Mouse (Mus musculus) gastrocnemius, postnatal 36 days (tissue): ENCODE data around the gene Hspa1l. TPM values are rescaled to one million over a fixed set of nuclear protein-coding genes. Genes with fewer than 3 reads are reported as not detected.
"Not testable (repeated sequence)": the region's sequence is repeated elsewhere in the genome, so short reads cannot be mapped to it uniquely, and the experiment has no call there.

Experiments used
- DNase-seq, 2 experiments: peaks; one replicate each; pipeline ENCODE4 v3.0.0; 2022
- intact Hi-C: fragments of 180-260 bp; cut with DNase I; formaldehyde crosslinking; loops from one replicate; pipeline ENCODE4 v1.15.1; 2025
- total RNA-seq, 2 experiments: library from RNA; stranded (reverse); gene quantifications; 2 replicates each; pipeline ENCODE4 v1.2.3; 2021

Gene Hspa1l
- total RNA-seq, 2 experiments from 2014 or later: 18.6 to 23.2 TPM

DNA sequence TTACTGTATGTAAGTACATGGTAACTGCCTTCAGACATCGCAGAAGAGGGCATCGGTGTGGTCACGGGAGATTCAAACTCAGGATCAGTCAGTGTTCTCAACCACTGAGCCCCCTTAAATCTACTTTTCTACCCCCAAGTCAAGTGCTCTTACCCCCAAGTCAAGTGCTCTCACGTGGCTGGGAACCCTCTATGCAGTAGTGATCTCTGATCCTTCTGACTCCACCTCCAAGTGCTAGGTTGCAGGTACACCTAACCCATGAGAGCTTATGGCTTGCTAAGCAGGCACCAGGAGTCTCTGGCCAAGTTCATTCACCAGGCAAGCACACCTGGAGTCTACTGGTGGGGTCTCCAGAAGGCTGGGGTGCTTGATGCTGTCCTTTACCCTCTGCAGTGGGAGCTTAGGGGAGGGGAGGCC lies 22.9 kb upstream of the Hspa1l start:
- DNase-seq: no peak
- intact Hi-C loops: no loop called here

DNA sequence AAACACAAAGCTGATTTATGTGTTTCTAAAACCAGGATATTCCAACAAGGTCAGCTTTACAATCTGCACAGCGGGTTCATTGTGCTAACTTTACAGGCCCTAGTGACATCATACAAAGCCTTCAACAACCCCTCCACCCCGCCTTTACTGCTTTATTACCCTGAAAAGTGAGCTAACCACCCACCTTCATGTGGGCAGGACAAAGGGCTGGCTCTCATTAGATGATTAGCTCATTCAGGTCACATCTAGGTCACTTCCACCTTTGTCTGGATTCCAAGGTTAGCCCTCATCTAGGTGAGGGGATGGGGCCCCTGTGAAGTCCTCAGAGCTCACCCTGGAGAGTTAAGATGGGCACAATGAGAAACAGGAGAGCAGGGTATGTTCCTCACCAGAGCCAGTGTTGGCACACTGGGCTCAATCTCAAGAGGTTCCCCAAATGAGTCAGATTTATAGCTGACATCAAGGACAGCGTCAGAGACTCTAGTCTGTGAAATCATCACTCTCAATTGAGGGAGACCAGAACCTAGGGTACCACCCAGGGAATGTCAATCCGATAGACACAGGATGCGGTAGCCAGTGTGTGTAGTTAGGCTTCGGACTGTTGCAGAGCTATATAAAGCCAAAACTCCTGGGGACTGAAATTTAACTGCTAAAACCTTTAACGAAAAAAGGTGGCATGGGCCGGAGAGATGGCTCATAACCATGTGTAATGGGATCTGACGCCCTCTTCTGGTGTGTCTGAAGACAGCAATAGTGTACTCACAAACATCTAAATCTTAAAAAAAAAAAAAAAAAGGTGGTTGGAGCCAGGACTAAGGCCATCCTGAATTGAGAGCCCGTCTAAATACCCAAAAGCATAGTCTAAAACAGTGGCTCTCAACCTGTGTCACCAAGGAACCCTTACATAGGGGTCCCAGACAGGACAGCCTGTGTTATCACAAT lies 21.7 kb upstream of the Hspa1l start:
- intact Hi-C loops: no loop called here
- no peak for DNase-seq

DNA sequence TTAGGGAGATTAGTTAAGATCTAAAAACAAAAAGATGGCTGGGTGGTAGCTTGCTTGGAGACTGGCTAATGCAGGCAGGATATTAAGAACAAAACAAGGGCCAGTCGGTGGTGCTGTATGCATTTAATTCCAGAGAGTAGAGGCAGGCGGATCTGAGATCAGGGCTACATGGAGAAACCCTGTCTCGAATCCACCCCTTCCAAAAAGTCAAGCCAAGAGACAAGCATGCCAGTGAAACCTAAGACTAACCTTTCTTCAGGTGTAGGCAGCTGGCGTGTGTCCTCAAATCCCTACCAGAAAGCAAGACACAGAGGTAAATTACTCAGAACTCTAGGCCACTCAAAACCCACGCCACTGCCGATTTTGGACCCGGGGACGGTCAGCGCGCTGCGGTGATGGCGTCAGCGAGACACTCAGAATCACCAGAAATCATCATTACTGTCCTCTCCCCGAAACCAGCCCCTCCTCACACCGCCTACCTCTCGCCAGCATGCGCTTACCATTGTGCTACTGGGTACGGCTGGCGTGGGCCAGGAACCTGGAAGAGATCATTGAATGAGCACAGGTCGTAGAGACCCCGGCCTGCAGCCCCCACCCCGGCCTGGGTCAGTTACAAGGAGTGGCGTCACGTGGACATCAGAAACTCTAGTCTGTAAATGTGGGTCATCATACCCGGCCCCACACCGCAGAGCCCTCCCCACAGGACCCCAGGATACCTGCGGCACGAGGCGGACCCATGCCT lies 20.7 kb upstream of the Hspa1l start:
- intact Hi-C loops: loop anchor here (2.0 kb wide), 1 partner anchor 29 kb away; the partner anchor contains the start of gene Lsm2
- DNase-seq: no peak

DNA sequence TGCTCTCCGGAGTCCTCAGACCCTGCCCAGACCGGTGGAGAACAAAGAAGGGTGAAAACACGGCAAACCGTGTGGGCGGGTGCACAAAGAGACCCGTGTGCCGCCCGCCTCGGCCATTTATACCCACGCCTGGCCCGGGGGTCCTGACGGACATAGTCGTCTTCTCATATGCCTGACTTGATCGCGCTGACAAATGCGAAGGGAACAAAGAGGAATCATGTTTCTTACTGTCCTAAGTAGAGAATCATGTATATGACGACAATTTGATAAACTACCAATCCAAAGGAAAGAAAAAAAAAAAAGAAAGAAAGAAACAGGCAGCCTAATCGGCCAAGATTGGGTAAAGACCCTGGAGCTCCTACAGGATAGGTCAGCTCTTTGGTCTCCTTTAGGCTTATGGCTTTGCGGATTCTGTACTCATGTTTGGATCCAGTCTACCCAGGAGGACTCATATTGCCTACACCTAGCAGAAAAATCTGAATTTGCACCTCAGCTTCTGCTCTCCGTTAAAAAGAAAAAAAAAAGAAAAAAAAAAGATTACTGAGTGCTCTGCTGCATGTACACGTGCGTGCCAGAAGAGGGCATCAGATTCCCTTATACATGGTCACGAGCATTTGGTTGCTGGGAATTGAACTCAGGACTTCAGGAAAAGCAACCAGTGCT lies 20.0 kb upstream of the Hspa1l start:
- peak; percentile 70 to 75 for DNase-seq
- intact Hi-C loops: loop anchor here (2.0 kb wide), 1 partner anchor 28 kb away; the partner anchor contains the start of gene Lsm2

DNA sequence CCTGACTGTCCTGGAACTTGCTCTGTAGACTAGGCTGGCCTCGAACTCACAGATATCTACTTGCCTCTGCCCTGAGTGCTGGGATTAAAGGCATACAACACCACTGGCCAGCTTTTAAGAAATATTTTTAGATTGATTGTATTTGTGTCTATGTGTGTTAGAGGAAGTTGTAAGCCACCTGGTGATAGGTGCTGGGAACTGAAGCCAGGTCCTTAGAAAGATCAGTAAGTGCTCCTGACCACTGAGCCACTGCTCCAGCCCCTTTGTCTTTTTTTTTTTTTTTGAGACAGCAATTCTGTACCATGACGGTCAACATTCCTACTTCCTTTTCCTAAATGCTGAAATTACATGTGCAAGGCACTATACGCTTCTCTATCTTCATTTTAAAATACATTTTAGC lies 19.2 kb upstream of the Hspa1l start:
- intact Hi-C loops: loop anchor here (2.0 kb wide), 1 partner anchor 28 kb away; the partner anchor contains the start of gene Lsm2
- no peak for DNase-seq

DNA sequence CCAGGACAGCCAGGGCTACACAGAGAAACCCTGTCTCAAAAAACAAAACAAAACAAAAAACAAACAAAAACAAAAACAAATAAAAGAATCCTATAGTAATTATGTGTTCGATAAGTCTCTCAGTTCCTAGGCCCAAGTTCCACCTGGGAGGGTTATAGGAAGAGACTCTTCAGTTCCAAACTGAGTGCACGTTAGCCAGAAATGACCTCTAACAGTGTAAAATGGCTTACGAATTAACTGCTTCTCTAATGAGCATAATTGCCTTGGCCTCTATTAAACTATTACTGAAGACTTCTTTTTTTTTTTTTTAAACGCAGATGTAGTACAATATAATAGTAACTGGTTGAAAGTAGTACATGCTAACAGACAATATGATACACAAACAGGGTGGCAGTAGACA lies 18.6 kb upstream of the Hspa1l start:
- intact Hi-C loops: loop anchor here (2.0 kb wide), 1 partner anchor 27 kb away; the partner anchor contains the start of gene Lsm2

DNA sequence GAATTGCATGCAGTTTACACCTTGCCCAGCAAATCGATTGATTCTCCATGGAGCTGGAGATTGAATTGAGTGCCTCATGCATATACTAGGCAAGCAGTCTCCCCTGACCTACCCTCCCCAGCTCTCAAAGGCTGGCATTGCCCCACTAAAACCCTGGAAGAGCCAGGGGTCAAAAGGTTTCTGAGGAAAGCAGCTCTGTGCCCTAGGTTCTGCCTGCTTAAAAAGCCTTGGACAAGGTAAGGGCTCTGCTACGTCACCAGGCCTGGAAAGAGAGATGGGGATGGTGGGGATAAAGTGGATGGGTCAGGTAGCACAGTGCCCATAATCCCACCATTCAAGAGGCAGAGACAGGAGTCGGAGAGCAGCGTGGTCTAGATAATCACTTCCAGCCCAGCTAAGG lies 17.7 kb upstream of the Hspa1l start:
- DNase-seq: no peak
- intact Hi-C loops: no loop called here

More for the DNA sequence above, 18.6 kb upstream of the Hspa1l start:
- DNase-seq: no peak

GRCm38 (mm10) chr17:34955884-34956283 lies 16.6 kb upstream of the Hspa1l start:
- no peak for DNase-seq
- intact Hi-C loops: no loop called here

DNA sequence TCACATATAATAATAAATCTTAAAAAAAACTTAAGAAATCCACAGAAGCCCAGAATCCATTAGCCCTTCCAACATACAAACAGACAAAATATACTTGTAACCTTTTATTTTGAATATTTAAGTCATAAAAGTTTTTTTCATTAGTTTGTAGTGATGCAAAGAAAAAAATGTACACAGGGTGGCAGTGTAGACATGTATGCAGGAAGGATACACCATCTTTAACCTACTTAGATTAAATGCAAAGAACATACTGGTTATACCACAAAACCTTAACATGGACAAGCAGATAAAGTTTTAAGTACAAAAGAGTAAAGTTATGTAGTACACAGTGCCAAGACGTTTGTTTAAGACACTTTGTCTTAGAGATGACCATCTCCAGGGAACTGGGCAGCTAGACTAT lies 16.2 kb upstream of the Hspa1l start:
- intact Hi-C loops: no loop called here
- no peak for DNase-seq

GRCm38 (mm10) chr17:34957291-34957690 lies 15.2 kb upstream of the Hspa1l start:
- DNase-seq, intact Hi-C loops: not testable (repeated sequence)

- DNase-seq, intact Hi-C loops: not testable (repeated sequence)
Measured at GRCm38 (mm10) chr17:34957966-34958365, 14.5 kb upstream of the Hspa1l start.

DNA sequence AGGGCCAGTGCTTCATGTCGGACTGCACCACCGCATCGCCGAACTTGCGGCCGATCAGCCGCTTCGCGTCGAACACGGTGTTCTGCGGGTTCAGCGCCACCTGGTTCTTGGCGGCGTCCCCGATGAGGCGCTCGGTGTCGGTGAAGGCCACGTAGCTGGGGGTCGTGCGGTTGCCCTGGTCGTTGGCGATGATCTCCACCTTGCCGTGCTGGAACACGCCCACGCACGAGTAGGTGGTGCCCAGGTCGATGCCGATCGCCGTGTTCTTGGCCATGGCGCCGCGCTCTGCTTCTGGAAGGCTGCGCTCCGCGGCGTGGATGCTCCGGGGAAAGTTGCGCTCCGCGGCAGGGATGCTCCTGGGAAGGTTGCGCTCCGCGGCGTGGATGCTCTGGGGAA lies 13.8 kb upstream of the Hspa1l start:
- intact Hi-C loops: not testable (repeated sequence)

GRCm38 (mm10) chr17:34959130-34959778 lies 13.2 kb upstream of the Hspa1l start, which contains the start of gene Hspa1b:
TSS of gene Hspa1b (minus strand) at chr17:34959238.
- DNase-seq: peak; percentile 74 to 83

More for the DNA sequence above, 13.8 kb upstream of the Hspa1l start:
- DNase-seq: not testable (repeated sequence)

DNA sequence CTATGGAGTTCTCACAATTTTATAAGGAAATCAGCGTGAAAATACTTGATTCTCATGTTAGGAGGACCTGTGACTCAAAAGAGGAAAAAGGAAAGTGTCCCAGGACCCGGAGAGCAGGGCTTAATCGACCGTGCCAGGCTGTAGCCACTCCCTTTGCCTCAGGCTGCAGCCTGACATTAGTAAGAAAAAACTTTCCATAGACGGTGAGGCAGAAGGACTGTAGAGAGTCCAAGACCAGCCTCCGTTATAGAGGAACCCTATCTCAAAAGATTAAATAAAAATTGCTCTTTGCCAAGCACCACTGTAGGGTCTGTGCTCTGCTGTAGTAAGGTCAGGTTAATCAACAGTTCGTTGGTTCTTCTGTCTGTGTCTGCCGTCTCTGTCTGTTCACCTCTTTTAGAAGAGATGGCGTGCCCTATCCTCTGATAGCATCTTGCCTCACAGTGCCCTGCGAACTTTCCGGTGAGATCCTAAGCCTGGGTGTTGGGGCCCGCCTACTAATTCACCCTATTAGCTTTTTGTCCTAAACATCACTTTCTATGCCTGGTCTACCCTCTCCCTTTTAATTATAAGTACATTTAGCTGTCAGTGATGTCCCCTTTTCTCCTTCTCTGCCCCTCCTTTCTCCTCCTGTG lies 12.5 kb upstream of the Hspa1l start:
- DNase-seq: no peak
- intact Hi-C loops: no loop called here

More at GRCm38 (mm10) chr17:34959130-34959778, 13.2 kb upstream of the Hspa1l start, which contains the start of gene Hspa1b:
- intact Hi-C loops: not testable (repeated sequence)

DNA sequence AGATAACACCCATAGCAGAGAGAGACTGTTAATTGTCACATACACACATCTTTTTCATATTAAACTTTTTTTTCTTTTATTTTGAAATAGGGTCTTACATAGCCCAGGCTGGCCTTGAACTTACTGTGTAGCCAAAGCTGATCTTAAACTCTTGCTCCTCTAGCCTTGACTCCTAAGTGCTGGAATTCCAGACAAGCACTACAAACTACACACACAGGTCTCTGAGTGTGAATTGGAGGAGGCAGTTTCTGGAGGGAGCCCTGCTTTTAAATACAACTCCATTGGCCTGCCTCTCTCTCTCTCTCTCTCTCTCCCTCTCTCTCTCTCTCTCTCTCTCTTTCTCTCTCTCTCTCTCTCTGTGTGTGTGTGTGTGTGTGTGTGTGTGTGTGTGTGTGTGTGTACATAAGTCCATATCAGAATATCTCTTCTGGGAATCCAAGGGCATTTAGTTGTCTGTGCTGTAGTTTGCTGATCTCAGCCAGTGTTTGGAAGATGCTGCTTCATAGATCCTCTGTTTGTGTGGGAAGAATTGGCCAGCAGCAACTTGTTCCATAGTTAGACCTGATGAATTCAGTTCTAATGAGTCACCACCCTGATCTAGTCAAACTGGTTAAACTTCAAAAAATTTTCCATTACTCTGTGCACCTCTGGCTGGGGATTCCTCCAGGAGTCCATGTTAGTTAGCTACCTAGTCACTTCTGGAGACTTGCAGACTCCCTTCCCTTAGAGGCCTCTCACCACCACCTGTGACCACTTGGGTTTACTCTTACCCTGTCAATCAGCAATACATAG lies 11.6 kb upstream of the Hspa1l start:
- no peak for DNase-seq
- intact Hi-C loops: no loop called here

DNA sequence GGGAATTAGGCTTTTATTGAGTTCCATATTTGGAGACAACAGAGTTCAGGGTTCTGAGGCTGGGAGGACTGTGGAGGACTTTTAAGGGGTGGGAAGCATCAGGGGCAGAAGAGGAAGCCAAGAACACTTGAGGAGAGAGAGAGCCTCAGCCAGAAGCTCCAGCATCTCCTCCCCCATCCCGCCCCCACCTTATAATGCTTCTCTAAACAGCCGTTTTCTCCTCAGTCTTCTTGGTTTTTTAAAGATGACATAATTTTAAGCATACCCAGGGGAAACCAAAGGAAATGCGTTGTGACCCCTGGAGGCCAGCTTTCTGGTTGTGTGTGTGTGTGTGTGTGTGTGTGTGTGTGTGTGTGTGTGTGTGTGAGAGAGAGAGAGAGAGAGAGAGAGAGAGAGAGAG lies 10.4 kb upstream of the Hspa1l start:
- intact Hi-C loops: no loop called here
- no peak for DNase-seq

DNA sequence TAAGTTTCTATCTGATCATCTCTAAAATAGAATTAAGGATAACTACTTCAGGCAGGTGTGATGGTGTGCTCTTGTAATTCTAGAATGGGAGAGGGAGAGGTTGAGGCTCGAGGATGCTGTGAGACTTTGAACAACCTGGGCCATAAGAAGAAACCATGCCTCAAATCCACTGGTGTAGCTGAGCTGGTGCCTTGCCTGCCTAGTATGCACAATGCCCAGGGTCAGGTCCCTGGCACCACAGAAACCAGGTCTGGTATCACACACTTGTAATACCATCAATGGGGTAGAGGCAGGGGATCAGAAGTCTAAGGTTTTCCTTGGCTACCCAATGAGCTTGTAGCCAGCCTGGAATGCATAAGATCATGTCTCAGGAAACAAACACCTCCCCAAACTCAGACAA lies 9.7 kb upstream of the Hspa1l start:
- DNase-seq: no peak
- intact Hi-C loops: no loop called here

DNA sequence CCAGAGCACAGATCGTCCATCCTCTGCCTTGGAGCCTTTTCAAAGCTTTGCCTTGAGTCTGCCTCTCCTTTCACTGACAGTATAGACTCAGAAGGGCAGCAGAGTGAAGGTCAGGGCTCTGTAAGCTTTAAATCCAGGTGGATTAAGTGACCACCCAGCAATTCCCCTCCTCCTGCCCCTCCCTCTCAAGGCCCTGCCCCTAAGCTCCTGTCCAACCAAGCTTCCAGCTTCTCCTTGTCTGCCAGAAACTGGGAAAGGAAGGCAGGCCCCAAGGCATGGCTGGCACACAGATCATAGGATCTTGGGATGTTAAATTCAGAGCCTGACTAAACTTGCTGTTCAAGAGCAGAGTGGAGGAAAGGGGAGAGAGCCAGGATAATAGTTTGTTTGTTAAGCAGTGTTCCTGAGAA lies 7.9 kb upstream of the Hspa1l start:
- intact Hi-C loops: no loop called here
- no peak for DNase-seq

GRCm38 (mm10) chr17:34965627-34966026 lies 6.9 kb upstream of the Hspa1l start:
- intact Hi-C loops: no loop called here
- no peak for DNase-seq
